Mouse (Mus musculus): Measurements from ENCODE around the gene Tnpo1. TPM values are rescaled to one million over a fixed set of nuclear protein-coding genes. Genes with fewer than 3 reads are reported as not detected.

Tnpo1 gene
- polyA plus RNA-seq, 1 experiment from 2014 or later = 20.7 TPM

GRCm38 (mm10) chr13:98881991-98882390 lies 44.2 kb downstream of the Tnpo1 start:
- H3K9me3 ChIP-seq (ENCODE audit: control insufficient read depth, low read length) = no peaks in the 10 kb centered on the region
- H3K4me2 ChIP-seq (replicated peaks; ENCODE audit: low read depth) = no peak overlapping the region
- WGBS = 86% methylated on average over 1 of the region's 1 CpGs
- H3K36me3 ChIP-seq (ENCODE audit: control insufficient read depth, insufficient read depth, low read length) = peaks cover 18% of the 10 kb centered on the region
- ATAC-seq (ENCODE audit: low FRiP score, low TSS enrichment) (no peak), DNase-seq (ENCODE audit: low spot score) (no peak)
- no peak overlapping the region for H3K4me3 ChIP-seq (ENCODE audit: low read depth, low read length)
- no peaks in the 10 kb centered on the region for H3K4me1 ChIP-seq (replicated peaks; ENCODE audit: control insufficient read depth, insufficient read depth)
- TF ChIP-seq CTCF (IDR thresholded peaks at IDR 0.05; ENCODE audit: low read depth) (no peak), EP300 (optimal IDR thresholded peaks at IDR 0.05) (no peak)
- no peak overlapping the region for H3K27ac ChIP-seq (replicated peaks)
- no peak overlapping the region for H3K9ac ChIP-seq (ENCODE audit: low read length)
- no peaks in the 10 kb centered on the region for H3K27me3 ChIP-seq (ENCODE audit: control insufficient read depth, insufficient read depth, low read length)

- DNase-seq (ENCODE audit: low spot score) (no peak), ATAC-seq (ENCODE audit: low FRiP score, low TSS enrichment) (no peak)
- H3K9me3 ChIP-seq (ENCODE audit: control insufficient read depth, low read length) = no peaks in the 10 kb centered on the region
Observed at GRCm38 (mm10) chr13:98880336-98880735, 45.8 kb downstream of the Tnpo1 start.

GRCm38 (mm10) chr13:98879422-98879821 lies 46.8 kb downstream of the Tnpo1 start:
- no peak overlapping the region for H3K9ac ChIP-seq (ENCODE audit: low read length)
- H3K4me2 ChIP-seq (replicated peaks; ENCODE audit: low read depth) = no peak overlapping the region
- no peak overlapping the region for H3K27ac ChIP-seq (replicated peaks)
- H3K36me3 ChIP-seq (ENCODE audit: control insufficient read depth, insufficient read depth, low read length) = peaks cover 16% of the 10 kb centered on the region
- H3K4me1 ChIP-seq (replicated peaks; ENCODE audit: control insufficient read depth, insufficient read depth) = no peaks in the 10 kb centered on the region
- ATAC-seq (ENCODE audit: low FRiP score, low TSS enrichment) (no peak), DNase-seq (ENCODE audit: low spot score) (no peak)
- 91% methylated on average over 6 of the region's 6 CpGs for WGBS
- H3K4me3 ChIP-seq (ENCODE audit: low read depth, low read length) = no peak overlapping the region
- TF ChIP-seq CTCF (IDR thresholded peaks at IDR 0.05; ENCODE audit: low read depth) = no peak
- no peak for TF ChIP-seq EP300 (optimal IDR thresholded peaks at IDR 0.05)
- H3K27me3 ChIP-seq (ENCODE audit: control insufficient read depth, insufficient read depth, low read length) = no peaks in the 10 kb centered on the region
- H3K9me3 ChIP-seq (ENCODE audit: control insufficient read depth, low read length) = no peaks in the 10 kb centered on the region

More at GRCm38 (mm10) chr13:98880336-98880735, 45.8 kb downstream of the Tnpo1 start:
- Histone ChIP-seq H3K9ac (ENCODE audit: low read length) (no peak overlapping the region), H3K4me1 (replicated peaks; ENCODE audit: control insufficient read depth, insufficient read depth) (no peaks in the 10 kb centered on the region), H3K27ac (replicated peaks) (no peak overlapping the region), H3K4me2 (replicated peaks; ENCODE audit: low read depth) (no peak overlapping the region), H3K4me3 (ENCODE audit: low read depth, low read length) (no peak overlapping the region), H3K27me3 (ENCODE audit: control insufficient read depth, insufficient read depth, low read length) (no peaks in the 10 kb centered on the region), H3K36me3 (ENCODE audit: control insufficient read depth, insufficient read depth, low read length) (peaks cover 16% of the 10 kb centered on the region)
- WGBS = 44% methylated on average over 2 of the region's 2 CpGs
- TF ChIP-seq CTCF (IDR thresholded peaks at IDR 0.05; ENCODE audit: low read depth) = no peak

GRCm38 (mm10) chr13:98877165-98877564 lies 49.0 kb downstream of the Tnpo1 start:
- no peak for DNase-seq (ENCODE audit: low spot score)
- H3K9me3 ChIP-seq (ENCODE audit: control insufficient read depth, low read length) = no peaks in the 10 kb centered on the region
- no peak overlapping the region for H3K4me2 ChIP-seq (replicated peaks; ENCODE audit: low read depth)
- no peak overlapping the region for H3K27ac ChIP-seq (replicated peaks)
- no peak for TF ChIP-seq CTCF (IDR thresholded peaks at IDR 0.05; ENCODE audit: low read depth)
- H3K36me3 ChIP-seq (ENCODE audit: control insufficient read depth, insufficient read depth, low read length) = peaks cover 12% of the 10 kb centered on the region
- 90% methylated on average over 2 of the region's 2 CpGs for WGBS
- H3K27me3 ChIP-seq (ENCODE audit: control insufficient read depth, insufficient read depth, low read length) = no peaks in the 10 kb centered on the region
- H3K9ac ChIP-seq (ENCODE audit: low read length) = no peak overlapping the region
- no peaks in the 10 kb centered on the region for H3K4me1 ChIP-seq (replicated peaks; ENCODE audit: control insufficient read depth, insufficient read depth)
- no peak overlapping the region for H3K4me3 ChIP-seq (ENCODE audit: low read depth, low read length)
- no peak for ATAC-seq (ENCODE audit: low FRiP score, low TSS enrichment)

- ATAC-seq (ENCODE audit: low FRiP score, low TSS enrichment) = no peak
- Histone ChIP-seq H3K4me2 (replicated peaks; ENCODE audit: low read depth) (no peak overlapping the region), H3K9me3 (ENCODE audit: control insufficient read depth, low read length) (no peaks in the 10 kb centered on the region), H3K36me3 (ENCODE audit: control insufficient read depth, insufficient read depth, low read length) (peaks cover 14% of the 10 kb centered on the region), H3K27me3 (ENCODE audit: control insufficient read depth, insufficient read depth, low read length) (no peaks in the 10 kb centered on the region), H3K4me1 (replicated peaks; ENCODE audit: control insufficient read depth, insufficient read depth) (no peaks in the 10 kb centered on the region), H3K27ac (replicated peaks) (no peak overlapping the region), H3K9ac (ENCODE audit: low read length) (no peak overlapping the region), H3K4me3 (ENCODE audit: low read depth, low read length) (no peak overlapping the region)
- WGBS = 83% methylated on average over 3 of the region's 3 CpGs
- TF ChIP-seq EP300 (optimal IDR thresholded peaks at IDR 0.05) = no peak
- DNase-seq (ENCODE audit: low spot score) = no peak
Observed at GRCm38 (mm10) chr13:98874727-98875126, 51.5 kb downstream of the Tnpo1 start.

GRCm38 (mm10) chr13:98872273-98872847 lies 53.8 kb downstream of the Tnpo1 start:
- no peaks in the 10 kb centered on the region for H3K27me3 ChIP-seq (ENCODE audit: control insufficient read depth, insufficient read depth, low read length)
- H3K27ac ChIP-seq (replicated peaks) = no peak overlapping the region
- ATAC-seq (ENCODE audit: low FRiP score, low TSS enrichment) (no peak), DNase-seq (ENCODE audit: low spot score) (no peak)
- 72% methylated on average over 7 of the region's 7 CpGs for WGBS
- H3K4me2 ChIP-seq (replicated peaks; ENCODE audit: low read depth) = no peak overlapping the region
- peaks cover 17% of the 10 kb centered on the region for H3K36me3 ChIP-seq (ENCODE audit: control insufficient read depth, insufficient read depth, low read length)
- no peaks in the 10 kb centered on the region for H3K9me3 ChIP-seq (ENCODE audit: control insufficient read depth, low read length)
- no peak overlapping the region for H3K9ac ChIP-seq (ENCODE audit: low read length)
- H3K4me1 ChIP-seq (replicated peaks; ENCODE audit: control insufficient read depth, insufficient read depth) = no peaks in the 10 kb centered on the region
- H3K4me3 ChIP-seq (ENCODE audit: low read depth, low read length) = no peak overlapping the region
- TF ChIP-seq EP300 (optimal IDR thresholded peaks at IDR 0.05) (no peak), CTCF (IDR thresholded peaks at IDR 0.05; ENCODE audit: low read depth) (no peak)

Data from stomach, postnatal 0 days (tissue).